In the genomic region with DNA sequence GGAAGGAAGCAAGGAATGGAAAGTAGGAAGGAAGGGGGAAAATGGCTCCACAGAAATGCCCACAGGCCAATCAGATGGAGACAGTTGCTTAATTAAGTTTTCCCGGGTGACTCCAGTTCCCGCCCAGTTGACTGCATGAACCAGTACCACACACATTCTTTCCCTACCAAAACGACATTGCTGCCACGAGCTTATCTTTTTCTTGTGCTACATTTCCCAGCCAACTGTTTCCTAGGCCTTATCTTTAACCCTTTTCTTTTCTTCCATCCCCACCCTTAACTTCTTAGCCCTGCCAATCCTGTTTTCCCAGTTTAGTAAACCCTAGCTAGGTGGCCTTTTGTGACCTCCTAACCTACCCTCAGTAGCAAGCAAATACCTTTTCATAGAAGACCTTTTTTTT, we compare ENCODE assay signal across 14 mouse cellular contexts. TPM values are rescaled to one million over a fixed set of nuclear protein-coding genes. Genes with fewer than 3 reads are reported as not detected.
A peak's percentile ranks its signal among the peaks of the same experiment; 100 is the strongest.
DNase-seq lines count a peak whose midpoint lies in the region; ATAC-seq and TF ChIP-seq lines count a peak whose summit lies in the region.
"Had no signal": no experiment of that assay in that cellular context is flagged by ENCODE, and none has a peak within 500 bp of the region (broad histone marks: within the 10 kb centered on the region; RNA-seq: fewer than 3 reads in every experiment).

No protein-coding gene starts in this region.

- no peak overlapping the region for H3K4me2 ChIP-seq in lung, embryonic 14.5 days
- peak overlapping the region; percentile 72 for H3K4me2 ChIP-seq in liver, embryonic 13.5 days
- no peak overlapping the region for H3K4me2 ChIP-seq in stomach, postnatal 0 days (replicated peaks; ENCODE audit: low read depth)
- H3K4me2 ChIP-seq: midbrain, embryonic 12.5 days had no signal

- no peaks in the 10 kb centered on the region for H3K4me1 ChIP-seq in lung, embryonic 14.5 days (ENCODE audit: insufficient read depth)
- H3K4me1 ChIP-seq in liver, embryonic 13.5 days (replicated peaks), result peaks cover 44% of the 10 kb centered on the region
- no peaks in the 10 kb centered on the region for H3K4me1 ChIP-seq in stomach, postnatal 0 days (replicated peaks; ENCODE audit: control insufficient read depth, insufficient read depth)
- peaks cover 5% of the 10 kb centered on the region; the same call in 1 of the 2 replicates for H3K4me1 ChIP-seq in embryonic facial prominence, embryonic 10.5 days
- H3K4me1 ChIP-seq: hindbrain, embryonic 10.5 days; midbrain, embryonic 12.5 days had no signal

- H3K9me3 ChIP-seq in lung, embryonic 14.5 days (ENCODE audit: low read depth, low read length), result no peaks in the 10 kb centered on the region; the same call in 1 of the 2 replicates
- no peaks in the 10 kb centered on the region for H3K9me3 ChIP-seq in liver, embryonic 13.5 days (replicated peaks)
- no peaks in the 10 kb centered on the region for H3K9me3 ChIP-seq in stomach, postnatal 0 days (ENCODE audit: control insufficient read depth, low read length)
- no peaks in the 10 kb centered on the region for H3K9me3 ChIP-seq in embryonic facial prominence, embryonic 10.5 days
- H3K9me3 ChIP-seq: hindbrain, embryonic 10.5 days; midbrain, embryonic 12.5 days had no signal

- DNase-seq in heart, adult 11 months, result peak; percentile 80
- no peak for DNase-seq in heart, adult 9 months (ENCODE audit: low spot score in 2 of 2)
- no peak for DNase-seq in lung, embryonic 14.5 days
- no peak for DNase-seq in lung, postnatal 4 days
- DNase-seq in liver, embryonic 13.5 days, result peak; percentile 19
- peak; percentile 64 for DNase-seq in stomach, postnatal 0 days (ENCODE audit: low spot score)
- DNase-seq in urinary bladder, adult 2 months (ENCODE audit: low spot score), result no peak
- DNase-seq in embryonic facial prominence, embryonic 10.5 days (ENCODE audit: low spot score), result no peak
- DNase-seq: cerebellum, adult 2 months; kidney, adult 11 months; right cerebral cortex, postnatal 4 days had no signal

- no peak overlapping the region for H3K4me3 ChIP-seq in lung, embryonic 14.5 days (ENCODE audit: low read depth, low read length)
- peak overlapping the region; percentile 33; the same call in 1 of the 2 replicates for H3K4me3 ChIP-seq in liver, embryonic 13.5 days (replicated peaks)
- H3K4me3 ChIP-seq in stomach, postnatal 0 days (ENCODE audit: low read depth, low read length), result no peak overlapping the region
- no peak overlapping the region for H3K4me3 ChIP-seq in embryonic facial prominence, embryonic 10.5 days
- H3K4me3 ChIP-seq: hindbrain, embryonic 10.5 days; midbrain, embryonic 12.5 days had no signal

- H3K27ac ChIP-seq in lung, embryonic 14.5 days (ENCODE audit: low read depth), result peak overlapping the region; percentile 39; the same call in 1 of the 2 replicates
- H3K27ac ChIP-seq in liver, embryonic 13.5 days, result peak overlapping the region; percentile 86
- peak overlapping the region; percentile 76; the same call in 1 of the 2 replicates for H3K27ac ChIP-seq in stomach, postnatal 0 days (replicated peaks)
- no peak overlapping the region for H3K27ac ChIP-seq in embryonic facial prominence, embryonic 10.5 days (replicated peaks)
- H3K27ac ChIP-seq: hindbrain, embryonic 10.5 days; midbrain, embryonic 12.5 days had no signal

- TF ChIP-seq EP300 in stomach, postnatal 0 days (optimal IDR thresholded peaks at IDR 0.05), result peak; percentile 22

- 26% methylated on average over 4 of the region's 4 CpGs for WGBS in lung, embryonic 14.5 days
- 5% methylated on average over 4 of the region's 4 CpGs for WGBS in liver, embryonic 13.5 days (ENCODE audit: insufficient replicate concordance)
- WGBS in stomach, postnatal 0 days, result 37% methylated on average over 4 of the region's 4 CpGs
- WGBS in embryonic facial prominence, embryonic 10.5 days, result 69% methylated on average over 4 of the region's 4 CpGs

- no peak for TF ChIP-seq CTCF in lung, embryonic 14.5 days (IDR thresholded peaks at IDR 0.05; ENCODE audit: low read depth)
- TF ChIP-seq CTCF in stomach, postnatal 0 days (IDR thresholded peaks at IDR 0.05; ENCODE audit: low read depth), result no peak

- H3K36me3 ChIP-seq in lung, embryonic 14.5 days (ENCODE audit: insufficient read depth), result no peaks in the 10 kb centered on the region
- H3K36me3 ChIP-seq in liver, embryonic 13.5 days, result no peaks in the 10 kb centered on the region
- H3K36me3 ChIP-seq in stomach, postnatal 0 days (ENCODE audit: control insufficient read depth, insufficient read depth, low read length), result no peaks in the 10 kb centered on the region
- H3K36me3 ChIP-seq in embryonic facial prominence, embryonic 10.5 days (replicated peaks), result no peaks in the 10 kb centered on the region
- H3K36me3 ChIP-seq: hindbrain, embryonic 10.5 days; midbrain, embryonic 12.5 days had no signal

- H3K27me3 ChIP-seq in lung, embryonic 14.5 days (ENCODE audit: insufficient read depth, low read length), result no peaks in the 10 kb centered on the region
- H3K27me3 ChIP-seq in liver, embryonic 13.5 days, result no peaks in the 10 kb centered on the region
- no peaks in the 10 kb centered on the region for H3K27me3 ChIP-seq in stomach, postnatal 0 days (ENCODE audit: control insufficient read depth, insufficient read depth, low read length)
- H3K27me3 ChIP-seq in embryonic facial prominence, embryonic 10.5 days (replicated peaks; ENCODE audit: low read depth, poor library complexity, severe bottlenecking), result no peaks in the 10 kb centered on the region
- H3K27me3 ChIP-seq: midbrain, embryonic 12.5 days had no signal

- ATAC-seq in lung, embryonic 14.5 days (ENCODE audit: insufficient read depth), result no peak
- ATAC-seq in liver, embryonic 13.5 days (ENCODE audit: low read depth), result peak; percentile 14
- ATAC-seq in stomach, postnatal 0 days (ENCODE audit: low FRiP score, low TSS enrichment), result peak; percentile 73
- ATAC-seq: activated CD4-positive, CD25-positive, alpha-beta regulatory T cell, adult 4 months had no signal

- no peak overlapping the region for H3K9ac ChIP-seq in lung, embryonic 14.5 days
- H3K9ac ChIP-seq in liver, embryonic 13.5 days, result peak overlapping the region; percentile 56
- no peak overlapping the region for H3K9ac ChIP-seq in stomach, postnatal 0 days (ENCODE audit: low read length)
- H3K9ac ChIP-seq: midbrain, embryonic 12.5 days had no signal

RNA-seq across cellular contexts. Expression of a gene that starts 7.9 kb away (rescaled TPM):
- polyA plus RNA-seq in lung, embryonic 14.5 days (2014; fragmentation: Nextera tagmentation; extraction: Ambion mirVana), result 38.1 and 38.7 TPM in 2 replicates
- 8.8 and 10.2 TPM in 2 replicates for polyA plus RNA-seq in liver, embryonic 13.5 days (2015; fragmentation: Nextera tagmentation; extraction: Ambion mirVana)
- 26.3 and 29.4 TPM in 2 replicates for polyA plus RNA-seq in stomach, postnatal 0 days (2015; fragmentation: Nextera tagmentation; extraction: Ambion mirVana)
- polyA plus RNA-seq in urinary bladder, adult 2 months (2012; rRNA removed), result 47.0 and 52.4 TPM in 2 replicates
- 14.9 and 17.0 TPM in 2 replicates for polyA plus RNA-seq in embryonic facial prominence, embryonic 10.5 days (2016; fragmentation: Nextera tagmentation; extraction: Ambion mirVana)

Comparison
In these comparisons a context has a peak if more than half of its experiments do, and no peak if none do; other contexts are left out.
1. DNase-seq: peak in heart, adult 11 months (single experiment), liver, embryonic 13.5 days (single experiment) and stomach, postnatal 0 days (single experiment); none in heart, adult 9 months (0 of 2), lung, embryonic 14.5 days (single experiment), lung, postnatal 4 days (0 of 2), urinary bladder, adult 2 months (single experiment) and embryonic facial prominence, embryonic 10.5 days (single experiment).